Mouse (Mus musculus) embryonic fibroblast, embryonic 13.5 days (primary cell): Measurements from ENCODE around the gene Gpt2. TPM values are rescaled to one million over a fixed set of nuclear protein-coding genes. Genes with fewer than 3 reads are reported as not detected.

ENCODE experiments used
- H3K27ac ChIP-seq: 2 replicates; pipeline ENCODE4 v1.5.1; 2012; ENCODE audit warnings: low read length, control low read depth, inconsistent platforms; ENCODE audit not compliant: insufficient read depth
- H3K4me1 ChIP-seq: 2 replicates; pipeline ENCODE4 v1.6.1; 2011; ENCODE audit warnings: low read length; ENCODE audit not compliant: control insufficient read depth, insufficient read depth
- H3K4me3 ChIP-seq: 2 replicates; pipeline ENCODE4 v1.5.1; 2011; ENCODE audit warnings: mild to moderate bottlenecking, control low read depth, low read length; ENCODE audit not compliant: insufficient read depth
- CTCF ChIP-seq: IDR thresholded peaks from 2 replicates; pipeline ENCODE4 v1.5.1; 2011; ENCODE audit warnings: mild to moderate bottlenecking, control low read depth, low read length, moderate library complexity, borderline replicate concordance; ENCODE audit not compliant: insufficient read depth
- POLR2A ChIP-seq: IDR thresholded peaks from 2 replicates; pipeline ENCODE4 v1.6.1; 2011; ENCODE audit warnings: low read depth, mild to moderate bottlenecking, control low read depth, low read length, moderate library complexity
- polyA plus RNA-seq: library from polyadenylated mRNA; stranded (reverse); fragments of >200 nt; gene quantifications from 2 replicates; pipeline ENCODE4 v1.2.4, GENCODE M21; 2011; ENCODE audit warnings: low read depth; ENCODE audit not compliant: missing spikeins, insufficient read length

The Gpt2 gene
- polyA plus RNA-seq, 1 experiment: 49.3 TPM

DNA sequence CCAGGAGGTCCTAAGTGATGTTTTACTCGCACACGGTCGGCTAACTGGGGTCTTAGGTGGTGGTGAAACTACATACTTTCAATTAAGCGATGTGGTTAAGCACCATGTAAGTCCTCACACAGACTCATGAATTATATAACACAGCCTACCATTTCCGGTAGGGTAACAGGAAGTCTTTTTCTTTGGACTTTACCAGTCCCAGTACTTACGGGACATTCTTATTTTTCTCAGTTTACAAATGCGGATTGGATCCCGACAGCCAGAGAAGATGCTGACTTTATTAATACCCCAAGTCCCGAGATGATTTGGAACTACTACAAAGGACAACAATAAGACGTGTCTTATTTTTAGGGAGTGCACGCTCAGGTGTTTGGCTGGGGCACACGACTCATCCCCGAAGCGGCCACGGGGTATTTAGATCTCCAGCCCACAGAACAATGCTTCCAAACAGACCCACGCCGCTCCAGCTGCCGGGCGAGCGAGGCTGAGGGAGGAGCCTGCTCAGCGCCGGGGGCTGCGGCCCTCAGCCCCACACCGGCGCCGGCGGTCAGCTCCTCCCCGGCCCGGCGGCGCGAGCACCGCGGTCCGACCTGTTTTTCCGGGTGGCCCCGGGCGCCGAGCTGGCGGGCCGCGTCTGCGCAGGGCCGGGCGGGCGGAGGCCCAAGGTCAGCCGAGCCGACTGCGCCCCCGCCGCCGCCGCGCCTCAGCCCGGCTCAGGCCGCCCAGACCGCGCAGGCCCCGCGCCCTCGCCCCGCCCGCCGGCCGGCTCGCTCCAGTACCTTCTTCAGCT is 62.2 kb downstream of the Gpt2 start:
- peak overlapping the region; percentile 97 for H3K4me3 ChIP-seq
- H3K4me1 ChIP-seq: peaks cover 3% of the 10 kb centered on the region; the same call in 1 of the 2 replicates
- TF ChIP-seq CTCF (no peak), POLR2A (no peak)
- peak overlapping the region; percentile 62 for H3K27ac ChIP-seq

DNA sequence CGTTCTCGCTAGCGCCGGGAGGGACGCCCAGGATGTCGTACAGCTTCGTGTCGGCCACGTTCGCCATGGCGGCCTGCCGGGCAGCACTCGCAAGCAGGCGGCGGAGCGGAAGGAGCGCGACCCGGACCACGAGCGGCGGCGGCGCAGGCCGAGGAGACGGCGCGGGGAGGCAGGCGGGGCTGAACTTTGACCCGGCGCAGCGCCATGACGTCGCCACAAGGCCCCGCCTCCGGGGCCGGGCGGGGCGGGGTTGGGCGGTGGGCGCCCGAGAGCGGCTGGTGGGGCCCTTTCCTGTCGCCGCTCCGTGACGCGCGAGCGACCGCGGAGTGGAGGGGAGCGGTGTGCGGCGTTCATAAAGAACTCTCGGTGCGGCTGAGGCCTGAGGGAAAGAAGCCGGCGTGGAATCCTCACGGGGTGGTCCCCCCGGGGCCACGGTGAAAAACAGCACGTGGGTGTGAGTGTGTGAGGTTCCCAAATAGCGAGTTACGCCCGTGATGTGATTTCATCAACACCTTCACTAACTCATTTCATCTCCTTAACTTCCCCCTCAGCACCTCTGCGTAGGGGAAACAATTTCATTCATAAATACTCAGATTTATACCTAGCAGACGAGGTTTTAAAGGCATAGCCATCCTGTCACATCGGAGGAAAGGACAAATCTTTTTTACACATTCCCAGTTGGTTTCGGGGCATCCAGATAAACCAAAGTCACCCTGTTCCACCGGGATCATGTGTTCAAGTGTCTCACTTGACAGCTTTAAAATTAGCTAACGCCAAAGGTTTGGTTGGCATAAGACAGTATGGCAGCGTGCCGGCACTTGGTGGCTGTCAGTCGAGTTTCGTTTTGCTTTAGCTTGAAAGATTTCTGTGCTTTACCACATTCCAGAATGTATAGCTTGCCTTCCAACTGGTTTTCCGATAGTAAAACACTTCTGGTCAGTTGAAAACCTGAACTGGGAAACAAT is 63.1 kb downstream of the Gpt2 start, which contains the start of gene Dnaja2:
TSS of gene Dnaja2 (minus strand) at position 164 of the 965 bp plus-strand sequence.
- peak within 1 kb of the TSS; percentile 97 for H3K4me3 ChIP-seq
- TF ChIP-seq CTCF (no peak), POLR2A (peak; percentile 89)
- H3K27ac ChIP-seq: peak within 1 kb of the TSS; percentile 92
- H3K4me1 ChIP-seq: peaks cover 3% of the 10 kb centered on the region; the same call in 1 of the 2 replicates

DNA sequence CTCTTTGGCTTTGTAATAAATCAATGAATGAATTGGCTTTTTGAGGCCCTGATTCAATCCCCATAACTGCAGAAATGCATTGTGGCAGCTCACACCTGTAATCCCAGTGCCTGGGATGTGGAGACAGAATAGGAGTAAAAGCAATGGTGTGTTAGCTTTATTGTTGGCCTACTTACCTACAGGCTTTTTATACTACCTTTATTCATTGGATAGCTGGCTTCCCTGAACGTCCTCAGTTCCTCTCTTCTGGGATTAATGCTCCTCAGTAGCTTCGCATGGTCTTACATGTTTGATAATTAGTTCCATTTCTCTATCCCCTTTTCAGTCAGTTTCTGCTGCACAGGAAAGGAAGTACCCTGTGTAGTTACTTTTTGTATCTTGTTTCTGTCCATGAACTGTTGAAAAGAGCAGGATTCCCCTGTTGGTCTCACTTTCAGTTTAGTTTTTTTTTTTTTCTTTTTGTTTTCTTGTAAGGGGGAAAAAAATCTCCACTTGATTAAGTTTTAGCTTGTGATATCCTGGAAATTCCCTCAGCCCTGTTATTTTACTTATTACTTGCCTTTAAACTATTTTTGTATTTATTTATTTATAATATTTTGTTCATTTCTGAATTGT is 64.7 kb downstream of the Gpt2 start:
- peak overlapping the region; percentile 1; the same call in 1 of the 2 replicates for H3K4me3 ChIP-seq
- peak overlapping the region; percentile 92 for H3K27ac ChIP-seq
- TF ChIP-seq POLR2A (no peak), CTCF (no peak)
- peaks cover 3% of the 10 kb centered on the region; the same call in 1 of the 2 replicates for H3K4me1 ChIP-seq

DNA sequence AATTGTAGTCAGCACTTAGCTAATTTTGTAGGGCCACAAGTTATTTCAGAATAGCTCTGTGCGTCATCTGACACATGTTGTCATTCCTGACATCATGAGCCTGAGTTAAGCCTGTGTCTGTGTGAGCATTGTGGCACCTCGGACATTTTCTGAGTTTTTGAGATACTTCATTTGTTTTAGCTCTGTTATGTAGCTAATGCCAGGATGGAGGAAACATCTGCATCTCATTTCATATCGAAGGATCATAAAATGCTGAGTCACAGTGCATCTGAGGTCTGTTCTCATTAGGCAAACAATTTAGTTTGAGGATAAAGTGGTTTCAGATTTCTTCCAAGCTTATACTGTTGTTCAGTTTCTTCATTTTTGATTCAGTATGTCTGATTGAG is 65.2 kb downstream of the Gpt2 start:
- Histone ChIP-seq H3K4me3 (no peak overlapping the region), H3K27ac (peak overlapping the region; percentile 77), H3K4me1 (peaks cover 3% of the 10 kb centered on the region; the same call in 1 of the 2 replicates)
- TF ChIP-seq POLR2A (no peak), CTCF (no peak)

DNA sequence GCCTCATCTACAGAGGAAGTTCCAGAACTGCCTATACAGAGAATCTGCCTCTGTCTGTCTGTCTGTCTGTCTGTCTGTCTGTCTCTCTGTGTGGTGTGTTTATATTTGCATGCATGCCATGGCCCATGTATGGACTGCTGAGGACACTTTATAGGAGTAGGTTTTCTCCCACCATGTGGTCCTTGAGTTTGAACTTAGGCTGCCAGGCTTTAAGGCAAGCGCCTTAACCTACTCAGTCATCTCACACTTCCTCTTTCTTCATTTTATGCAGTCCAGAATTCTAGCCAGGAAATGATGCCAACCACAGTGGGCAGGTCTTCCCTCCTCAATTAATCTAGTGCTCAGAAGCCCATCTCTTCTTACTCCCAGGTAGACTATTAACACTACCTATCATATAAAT is 66.8 kb downstream of the Gpt2 start:
- TF ChIP-seq CTCF (no peak), POLR2A (no peak)
- Histone ChIP-seq H3K4me3 (no peak overlapping the region), H3K4me1 (peaks cover 3% of the 10 kb centered on the region; the same call in 1 of the 2 replicates), H3K27ac (no peak overlapping the region)

DNA sequence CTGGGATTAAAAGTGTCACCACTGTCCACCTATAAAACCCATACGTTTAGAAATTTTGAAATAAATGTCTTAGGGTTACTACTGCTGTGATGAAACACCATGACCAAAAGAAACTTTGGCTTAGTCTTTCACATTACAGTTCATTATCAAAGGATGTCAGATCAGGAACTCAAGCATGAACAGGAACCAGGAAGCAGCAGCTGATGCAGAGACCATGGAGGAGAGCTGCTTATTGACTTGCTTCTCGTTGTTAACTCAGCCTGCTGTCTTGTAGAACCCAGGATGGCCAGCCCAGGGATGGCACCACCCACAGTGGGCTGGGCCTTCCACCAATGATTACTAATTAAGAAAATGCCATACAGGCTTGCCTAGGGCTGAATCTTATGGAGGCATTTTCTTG is 67.6 kb downstream of the Gpt2 start:
- no peak for TF ChIP-seq CTCF
- TF ChIP-seq POLR2A: no peak
- Histone ChIP-seq H3K4me1 (peaks cover 3% of the 10 kb centered on the region; the same call in 1 of the 2 replicates), H3K27ac (no peak overlapping the region), H3K4me3 (no peak overlapping the region)

DNA sequence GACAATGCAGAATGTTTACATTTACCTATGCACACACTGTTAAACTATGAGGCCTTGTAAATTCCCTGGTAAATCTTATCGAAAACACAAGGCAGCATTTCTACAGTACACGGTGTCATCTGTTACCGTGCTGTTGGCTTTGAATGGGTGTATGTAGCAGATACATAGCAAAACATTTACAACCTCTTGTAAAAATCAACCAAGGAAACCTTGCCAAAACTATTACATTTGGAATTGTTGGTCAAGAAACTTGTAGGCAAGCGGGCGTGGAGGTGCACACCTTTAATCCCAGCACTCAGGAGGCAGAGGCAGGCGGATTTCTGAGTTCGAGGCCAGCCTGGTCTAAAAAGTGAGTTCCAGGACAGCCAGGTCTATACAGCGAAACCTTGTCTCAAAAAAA is 71.0 kb downstream of the Gpt2 start:
- H3K27ac ChIP-seq: no peak overlapping the region
- TF ChIP-seq CTCF: no peak
- TF ChIP-seq POLR2A: no peak
- H3K4me3 ChIP-seq: no peak overlapping the region
- H3K4me1 ChIP-seq: no peaks in the 10 kb centered on the region

DNA sequence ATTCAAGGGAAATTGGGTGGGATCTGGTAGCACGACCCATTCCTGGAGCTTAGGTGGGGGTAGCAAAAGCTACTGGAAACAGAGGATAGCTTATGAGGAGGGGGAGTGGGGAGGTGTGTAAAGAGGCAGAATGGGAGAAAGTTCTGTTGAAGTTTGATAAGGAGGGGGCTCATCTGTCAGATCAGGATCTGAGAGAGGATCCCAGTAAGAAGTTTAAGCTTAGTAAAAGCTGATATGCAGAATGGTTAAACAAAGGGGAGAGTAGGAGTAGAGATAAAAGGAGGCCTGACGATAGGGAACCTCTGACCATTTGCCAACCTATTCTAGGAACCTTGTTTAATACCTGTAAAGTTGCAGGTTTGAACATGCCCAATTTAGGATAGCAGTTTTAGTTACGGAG is 72.8 kb downstream of the Gpt2 start:
- Histone ChIP-seq H3K4me1 (no peaks in the 10 kb centered on the region), H3K27ac (no peak overlapping the region), H3K4me3 (no peak overlapping the region)
- TF ChIP-seq POLR2A (no peak), CTCF (no peak)

DNA sequence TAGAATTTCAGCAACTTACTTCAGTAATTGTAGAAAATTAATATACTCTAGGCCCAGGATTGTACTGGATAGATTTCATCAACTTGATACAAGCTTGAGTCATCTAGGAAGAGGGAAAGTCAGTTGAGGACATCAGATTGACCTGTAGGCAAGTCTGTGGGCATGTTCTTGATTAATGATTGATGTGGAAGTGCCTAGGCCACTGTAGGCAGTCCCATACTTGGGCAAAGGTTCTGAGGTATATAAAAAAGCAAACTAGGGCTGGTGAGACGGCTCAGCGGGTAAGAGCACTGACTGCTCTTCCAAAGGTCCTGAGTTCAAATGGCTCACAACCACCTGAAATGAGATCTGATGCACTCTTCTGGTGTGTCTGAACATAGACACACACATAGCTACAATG is 75.4 kb downstream of the Gpt2 start:
- no peak overlapping the region for H3K4me3 ChIP-seq
- TF ChIP-seq CTCF (no peak), POLR2A (no peak)
- no peak overlapping the region for H3K27ac ChIP-seq
- no peaks in the 10 kb centered on the region for H3K4me1 ChIP-seq
